Mouse (Mus musculus): Measurements from ENCODE around the gene Rbm20. TPM values are rescaled to one million over a fixed set of nuclear protein-coding genes. Genes with fewer than 3 reads are reported as not detected.

Gene Rbm20
- polyA plus RNA-seq (2015; fragmentation: Nextera tagmentation; extraction: Ambion mirVana), result 0.10 and 0.18 TPM in 2 replicates

DNA sequence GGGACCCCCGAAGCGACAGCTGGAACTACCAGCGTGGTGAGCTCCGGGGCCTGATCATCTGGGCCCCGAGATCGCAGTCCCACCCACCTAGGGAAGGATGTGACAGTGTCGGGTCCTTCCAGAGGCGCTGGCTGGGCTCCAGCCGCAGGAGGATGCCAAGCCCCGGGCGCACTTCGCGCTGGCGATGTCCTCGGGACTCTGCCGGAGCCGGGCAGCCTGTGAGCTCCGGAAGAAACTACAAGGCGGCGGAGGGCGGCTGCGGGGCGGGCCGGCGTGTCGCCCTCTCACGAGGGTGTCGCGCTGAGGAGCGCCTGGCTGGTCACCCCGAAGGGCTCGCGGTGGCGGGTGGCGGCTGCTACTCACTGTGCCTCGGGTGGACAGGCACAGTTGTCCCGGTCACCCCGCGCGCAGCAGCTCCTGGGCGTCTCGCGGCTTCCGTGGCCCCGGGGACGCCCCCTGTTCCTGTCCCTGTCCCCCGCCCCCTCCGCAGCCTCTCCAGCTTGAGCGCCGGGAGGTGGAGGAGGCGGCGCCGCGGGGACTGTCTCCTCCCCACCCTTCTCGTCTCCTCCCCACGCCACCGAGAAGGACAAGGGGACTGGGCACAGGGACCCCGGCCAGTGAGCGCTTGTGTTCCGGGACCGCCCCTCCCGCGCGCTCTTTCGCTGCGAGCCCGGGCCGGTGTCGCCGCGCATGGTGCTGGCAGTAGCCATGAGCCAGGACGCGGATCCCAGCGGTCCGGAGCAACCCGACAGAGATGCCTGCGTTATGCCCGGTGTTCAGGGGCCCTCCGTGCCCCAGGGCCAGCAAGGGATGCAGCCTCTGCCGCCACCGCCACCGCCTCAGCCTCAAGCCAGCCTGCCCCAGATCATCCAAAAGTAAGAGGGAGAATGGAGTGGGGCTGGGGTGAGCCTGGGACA lies at the start of gene Rbm20:
Rbm20 (plus strand) TSS at position 589 of the 917 bp plus-strand sequence.

DNA sequence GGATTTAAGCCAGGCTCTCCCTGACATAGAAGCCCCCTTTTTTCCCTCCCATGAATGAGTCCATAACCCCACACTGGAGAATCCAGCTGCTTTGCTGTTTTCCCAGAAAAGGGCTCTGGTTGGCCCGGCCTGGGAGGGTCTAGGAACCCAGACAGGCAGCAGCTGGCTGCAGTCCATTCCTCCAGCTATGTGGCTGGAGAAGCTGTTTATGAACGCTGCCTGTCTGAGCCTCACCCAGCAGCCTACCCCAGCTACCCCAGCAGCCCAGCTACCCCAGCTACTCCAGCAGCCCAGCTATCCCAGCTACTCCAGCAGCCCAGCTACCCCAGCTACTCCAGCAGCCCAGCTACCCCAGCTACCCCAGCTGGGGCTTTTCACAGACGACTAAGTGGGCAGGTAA lies 215.0 kb downstream of the Rbm20 start, which contains the start of gene Pdcd4:
Pdcd4 (plus strand) TSS at position 171 of the 400 bp plus-strand sequence.

Other genes starting within 250 kb of the Rbm20 start
- gene Dusp5, start 148.2 kb upstream of the Rbm20 start, polyA plus RNA-seq (2015; fragmentation: Nextera tagmentation; extraction: Ambion mirVana), result 3.7 and 4.9 TPM in 2 replicates
- 189 and 212 TPM in 2 replicates for gene Nutf2-ps1, start 88.2 kb upstream of the Rbm20 start, polyA plus RNA-seq (2015; fragmentation: Nextera tagmentation; extraction: Ambion mirVana)
- 54.6 and 57.1 TPM in 2 replicates for gene Smc3, start 76.9 kb upstream of the Rbm20 start, polyA plus RNA-seq (2015; fragmentation: Nextera tagmentation; extraction: Ambion mirVana)
- gene Pdcd4, start 214.9 kb downstream of the Rbm20 start, polyA plus RNA-seq (2015; fragmentation: Nextera tagmentation; extraction: Ambion mirVana), result 83.1 and 89.6 TPM in 2 replicates